Mouse (Mus musculus) cerebellum, adult 9-10 months (tissue): ENCODE data around the gene Mical3.

Source experiments
- DNase-seq: peaks from one replicate; pipeline ENCODE4 v3.0.0; 2022

The Mical3 gene

GRCm38 (mm10) chr6:121145010-121145604 lies 14.3 kb upstream of the Mical3 start:
- DNase-seq = no peak

- no peak for DNase-seq
Observed at GRCm38 (mm10) chr6:121144066-121144465, 13.3 kb upstream of the Mical3 start.

- DNase-seq = no peak
Observed at GRCm38 (mm10) chr6:121143439-121143838, 12.6 kb upstream of the Mical3 start.

GRCm38 (mm10) chr6:121142298-121142697 lies 11.5 kb upstream of the Mical3 start:
- no peak for DNase-seq

- no peak for DNase-seq
Observed at GRCm38 (mm10) chr6:121139271-121139670, 8.5 kb upstream of the Mical3 start.

DNA sequence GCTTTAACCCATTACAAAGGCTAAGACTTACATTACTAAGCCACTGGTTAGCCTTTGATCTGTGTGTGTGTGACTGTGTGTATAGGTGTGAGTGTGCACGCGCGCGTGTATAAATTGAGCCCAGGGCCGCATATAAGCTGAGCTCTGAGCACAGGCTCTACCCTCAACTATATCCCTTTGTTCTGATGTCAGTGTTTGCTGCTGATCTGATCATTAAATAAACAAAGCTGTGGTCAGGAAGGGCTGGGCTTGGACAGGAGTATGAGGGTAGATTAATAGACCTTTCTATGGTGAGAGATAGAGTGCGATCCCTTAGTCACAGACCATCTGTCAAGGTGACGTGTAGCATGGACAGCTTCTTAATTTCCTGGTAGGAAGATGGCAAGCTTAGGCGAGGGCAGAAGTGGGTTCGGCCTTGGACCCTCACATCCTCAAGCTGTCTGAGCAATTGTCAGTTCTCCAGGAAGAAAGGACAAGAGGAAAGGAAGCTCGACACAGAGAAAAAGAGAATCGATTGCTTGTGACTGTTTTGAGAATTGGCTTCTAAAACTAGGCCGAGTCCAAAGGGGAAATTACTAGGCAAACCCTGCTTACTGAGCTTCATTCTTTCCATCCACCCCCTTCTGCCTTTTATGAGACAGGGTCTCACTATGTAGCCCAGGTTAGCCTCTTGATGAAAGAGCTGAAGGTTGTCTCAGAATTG lies 7.7 kb upstream of the Mical3 start:
- no peak for DNase-seq

DNA sequence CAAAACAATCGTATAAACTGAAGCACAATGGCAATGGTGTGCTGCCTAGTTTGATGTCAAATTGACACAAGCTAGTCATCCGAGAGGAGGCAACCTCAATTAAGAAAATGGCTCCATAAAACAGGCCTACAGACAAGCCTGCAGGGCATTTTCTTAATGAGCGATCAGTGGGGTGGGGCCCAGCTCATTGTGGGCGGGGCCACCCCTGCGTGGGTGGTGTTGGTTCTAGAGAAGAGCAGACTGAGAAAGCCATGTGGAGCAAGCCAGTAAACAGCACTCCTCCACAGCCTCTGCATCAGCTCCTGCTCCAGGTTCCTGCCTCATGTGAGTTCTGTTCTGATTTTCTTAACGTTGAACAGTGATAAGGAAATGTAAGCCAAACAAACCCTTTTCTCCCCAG lies 6.4 kb upstream of the Mical3 start:
- DNase-seq = no peak

DNA sequence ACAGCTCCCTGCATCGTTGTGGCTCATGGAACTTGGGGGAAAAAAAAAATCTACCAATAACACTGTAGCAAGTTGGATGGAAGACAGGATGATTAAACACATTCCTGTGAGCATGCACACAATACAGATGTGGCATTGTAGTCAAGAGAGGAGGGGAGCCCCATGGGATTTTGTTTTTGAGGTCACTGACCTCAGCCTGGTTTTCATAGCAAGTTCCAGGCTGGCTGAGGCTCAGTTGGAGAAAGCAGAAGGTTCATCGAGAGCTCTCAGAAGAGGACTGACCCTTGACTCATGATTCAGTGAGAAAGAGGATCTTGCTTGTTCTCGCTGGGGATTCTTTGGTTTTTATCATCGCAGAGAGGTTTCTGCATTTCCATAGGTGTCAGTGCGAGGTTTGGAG lies 4.1 kb upstream of the Mical3 start:
- DNase-seq = no peak

DNA sequence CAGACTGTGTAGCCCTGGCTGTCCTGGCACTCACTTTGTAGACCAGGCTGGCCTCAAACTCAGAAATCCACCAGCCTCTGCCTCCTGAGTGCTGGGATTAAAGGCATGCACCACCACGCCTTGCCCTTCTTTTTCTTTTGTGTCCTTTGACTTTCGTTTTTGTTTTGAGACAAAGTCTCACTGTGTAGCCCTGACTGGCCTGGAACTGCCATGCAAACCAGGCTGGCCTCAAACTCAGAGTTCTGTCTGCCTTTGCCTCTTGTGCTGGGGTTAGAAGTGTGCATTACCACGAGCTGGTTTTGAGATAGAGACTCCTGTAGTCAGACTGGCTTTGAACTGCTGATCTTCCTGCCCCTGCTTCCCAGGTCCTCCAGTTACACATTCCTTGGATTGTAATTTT lies 3.5 kb upstream of the Mical3 start:
- DNase-seq = no peak

- DNase-seq = peak; percentile 95
Observed at GRCm38 (mm10) chr6:121130039-121130705, 627 bp downstream of the Mical3 start.

DNA sequence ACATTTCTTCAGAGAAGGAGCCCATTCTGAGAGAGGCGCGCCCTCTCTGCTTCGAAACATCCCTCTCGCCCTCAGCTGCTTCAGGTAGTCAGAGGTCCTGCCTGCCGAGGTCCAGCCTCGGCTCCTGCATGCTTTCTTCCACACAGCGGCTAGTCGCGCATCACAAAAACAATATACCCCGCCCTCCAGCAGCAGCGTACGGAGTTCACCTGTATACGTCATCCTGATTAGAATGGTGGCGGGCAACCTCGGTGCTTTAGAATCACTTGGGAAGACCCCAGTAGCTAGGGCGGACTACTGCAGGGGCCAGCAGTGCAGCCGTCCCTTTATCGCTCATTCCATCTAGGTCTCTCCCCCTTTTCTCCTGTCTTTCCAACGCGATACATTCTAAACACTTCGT lies 1.3 kb downstream of the Mical3 start:
- peak; percentile 64 for DNase-seq

- no peak for DNase-seq
Observed at GRCm38 (mm10) chr6:121128736-121129135, 2.1 kb downstream of the Mical3 start.

GRCm38 (mm10) chr6:121127726-121128125 lies 3.1 kb downstream of the Mical3 start:
- no peak for DNase-seq

- DNase-seq = no peak
Observed at GRCm38 (mm10) chr6:121126202-121126601, 4.6 kb downstream of the Mical3 start.

DNA sequence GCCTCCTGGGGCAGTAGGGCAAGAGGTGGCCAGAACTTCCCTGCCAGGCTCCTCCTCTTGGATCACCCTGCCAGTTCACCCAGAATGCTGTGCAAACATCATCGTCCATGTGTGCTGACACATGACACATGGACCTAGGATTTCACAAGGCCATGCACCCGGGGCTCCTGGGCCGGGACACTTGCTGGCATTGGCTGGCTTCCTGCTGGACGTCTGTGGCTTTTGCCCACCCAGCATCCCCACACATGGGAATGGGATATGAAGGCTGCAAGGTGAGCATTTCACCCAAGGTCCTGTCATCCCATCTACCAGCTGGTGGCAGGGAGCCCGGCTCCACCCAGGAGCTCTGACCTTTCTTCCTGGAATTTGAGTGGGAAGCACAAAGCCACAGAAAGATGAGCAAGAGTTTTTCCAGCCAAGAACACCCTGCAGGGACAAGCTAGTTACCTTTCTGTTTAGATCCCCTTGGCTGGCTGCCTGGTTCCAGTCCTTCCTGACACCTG lies 8.0 kb downstream of the Mical3 start:
- DNase-seq = peak; percentile 78

GRCm38 (mm10) chr6:121120776-121121175 lies 10.0 kb downstream of the Mical3 start:
- DNase-seq = no peak

DNA sequence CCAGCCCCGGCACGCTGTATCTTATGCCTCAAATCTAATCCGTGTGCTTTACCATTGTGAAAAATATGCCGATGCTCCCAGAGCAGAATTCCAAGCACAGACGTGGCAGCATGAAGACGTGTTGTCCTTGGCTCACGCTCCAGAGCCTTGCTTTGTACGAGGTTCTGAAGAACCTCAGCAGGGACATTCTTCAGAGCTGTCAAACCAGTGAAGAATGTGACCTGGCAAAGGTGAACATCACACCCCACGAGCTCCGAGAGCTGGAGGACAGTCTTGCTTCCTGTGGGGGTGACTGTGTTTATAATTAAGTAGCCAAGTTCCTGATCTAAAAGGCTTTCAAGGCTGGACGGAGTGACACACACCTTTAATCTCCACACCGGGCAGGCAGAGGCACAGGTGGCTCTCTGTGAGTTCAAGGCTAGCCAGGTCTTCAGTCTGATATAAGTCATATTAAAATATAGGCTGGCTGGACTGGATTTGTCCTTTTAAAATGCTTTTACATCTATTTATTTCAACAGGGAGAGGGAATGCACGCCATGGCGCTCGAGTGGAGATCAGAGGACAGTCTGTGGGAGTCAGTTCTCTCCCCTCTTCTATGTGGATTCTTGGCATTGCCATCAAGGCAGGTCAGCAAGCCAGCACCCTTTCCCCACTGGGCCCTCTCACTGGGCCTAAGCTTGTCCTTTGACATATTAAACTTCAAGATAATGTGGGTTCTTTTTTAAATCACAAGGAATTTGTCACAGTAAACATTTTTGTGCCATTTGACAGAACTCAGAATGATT lies 12.6 kb downstream of the Mical3 start:
- no peak for DNase-seq

DNA sequence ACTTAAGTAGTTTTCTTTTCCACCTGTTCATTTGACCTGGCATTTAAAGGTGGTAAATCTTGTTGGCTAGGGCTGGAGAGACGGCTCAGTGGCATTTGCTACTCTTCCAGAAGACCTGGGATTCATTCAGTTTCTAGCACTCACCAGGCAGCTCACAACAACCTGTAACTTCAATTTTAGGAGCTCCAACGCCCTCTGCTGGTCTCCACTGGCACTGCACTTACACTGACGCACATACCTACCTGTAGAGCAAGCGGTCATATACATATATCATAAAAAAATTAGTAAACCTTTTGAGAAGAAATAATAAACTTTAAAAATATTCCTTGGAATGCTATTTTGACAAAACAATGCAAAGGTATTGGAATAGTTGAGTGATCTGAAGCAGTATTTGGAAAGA lies 13.7 kb downstream of the Mical3 start:
- DNase-seq = no peak

GRCm38 (mm10) chr6:121116434-121116833 lies 14.4 kb downstream of the Mical3 start:
- DNase-seq = no peak

DNA sequence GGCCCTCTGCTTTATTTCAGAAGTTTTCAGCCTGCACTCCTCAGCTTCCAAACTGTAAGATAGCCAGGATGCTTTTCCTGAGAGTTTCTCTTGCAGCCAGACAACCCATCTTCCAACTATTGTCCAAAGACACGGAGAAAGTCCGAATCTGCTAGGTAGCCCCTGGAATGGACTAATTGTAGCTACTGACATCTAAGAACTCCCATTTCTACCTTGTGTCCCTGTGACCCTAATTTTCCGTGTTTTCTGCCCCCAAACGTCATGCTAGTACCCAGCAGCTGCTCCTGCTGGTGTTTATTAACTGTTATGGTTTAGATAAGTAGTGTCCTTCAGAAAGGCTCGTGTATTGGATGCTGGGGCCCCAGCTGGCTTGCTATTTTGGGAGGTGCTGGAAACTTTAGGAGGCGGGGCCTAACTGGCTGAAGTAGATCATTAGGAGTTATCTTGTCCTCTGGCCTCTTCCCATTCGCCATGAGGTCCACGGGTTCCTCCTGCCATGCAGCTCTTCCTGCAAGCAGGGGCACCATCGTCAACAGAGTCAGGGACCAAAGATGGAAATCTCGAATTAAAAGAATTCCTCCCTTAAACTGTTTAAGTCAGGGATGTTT lies 19.2 kb downstream of the Mical3 start:
- DNase-seq = no peak

- DNase-seq = peak; percentile 97
Observed at GRCm38 (mm10) chr6:121109998-121110603, 20.7 kb downstream of the Mical3 start.
